Mouse (Mus musculus) ZHBTc4 (cell line): ENCODE results near the gene Cdkl5.
A peak's percentile ranks its signal among the peaks of the same experiment; 100 is the strongest.
"Not testable (repeated sequence)": the region's sequence is repeated elsewhere in the genome, so short reads cannot be mapped to it uniquely, and the experiment has no call there.

Experiments used
- DNase-seq: peaks from one replicate; pipeline ENCODE4 v3.0.0-alpha.2; 2011; ENCODE audit warnings: low read depth, low spot score

Cdkl5 gene

DNA sequence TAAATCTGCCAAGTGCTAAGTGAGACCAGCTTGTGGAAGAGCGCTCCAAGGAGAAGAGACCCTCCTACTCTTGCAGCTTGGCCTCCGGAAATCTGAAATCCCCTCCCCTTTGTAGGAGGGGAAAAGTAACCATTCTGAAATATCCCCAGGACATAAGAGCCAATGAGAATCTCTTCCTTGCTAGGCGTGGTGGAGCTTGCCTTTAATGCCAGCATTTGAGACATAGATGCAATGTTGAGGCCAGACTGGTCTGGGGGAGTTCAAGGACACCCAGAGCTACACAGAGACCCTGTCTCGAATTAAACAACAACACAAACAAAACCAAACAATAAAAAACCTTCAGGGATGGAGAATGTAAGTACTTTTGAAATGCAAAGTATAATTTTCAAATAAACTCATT is 87.6 kb downstream of the Cdkl5 start, which contains the start of gene Gja6:
Gene Gja6 (minus strand): TSS at position 101 of the 400 bp plus-strand sequence.
- DNase-seq, result no peak

DNA sequence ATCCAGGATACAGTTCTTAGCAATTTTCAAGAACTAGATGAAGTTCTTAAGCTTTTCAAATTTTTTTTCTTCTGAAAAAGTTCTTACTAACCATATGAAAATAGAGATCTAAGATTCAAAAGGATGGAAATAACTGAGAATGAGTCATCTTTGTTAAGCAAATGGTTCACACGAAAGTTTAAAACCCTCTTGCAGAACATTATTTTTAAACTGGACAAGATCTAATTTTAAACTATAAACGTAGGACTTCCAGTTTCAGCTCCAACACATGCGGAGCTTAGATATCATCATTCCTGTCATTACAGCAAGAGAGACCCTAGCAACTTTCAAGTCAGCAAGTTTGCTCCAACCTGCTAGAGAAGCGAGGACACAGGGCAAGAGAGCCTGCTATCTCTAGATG is 88.0 kb downstream of the Cdkl5 start:
- DNase-seq, result no peak

DNA sequence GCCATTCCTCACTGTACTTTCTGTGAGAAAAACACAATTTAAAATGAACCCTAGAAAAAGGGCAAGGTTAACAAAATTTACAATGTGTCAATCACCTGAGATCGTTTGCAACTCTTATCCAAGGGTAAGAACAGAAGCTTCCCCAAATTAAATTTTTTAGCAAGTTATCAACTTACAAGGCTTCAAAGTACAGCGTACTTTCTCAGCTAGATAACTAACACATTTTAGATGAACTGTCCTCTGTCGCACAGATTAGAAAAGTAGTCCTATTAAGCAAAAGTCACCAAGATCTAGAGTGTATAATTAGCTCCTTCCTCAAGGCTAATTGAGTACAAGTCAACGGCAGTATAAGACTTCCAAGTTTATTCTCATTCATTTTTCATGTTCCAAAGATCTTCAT is 88.6 kb downstream of the Cdkl5 start:
- no peak for DNase-seq

DNA sequence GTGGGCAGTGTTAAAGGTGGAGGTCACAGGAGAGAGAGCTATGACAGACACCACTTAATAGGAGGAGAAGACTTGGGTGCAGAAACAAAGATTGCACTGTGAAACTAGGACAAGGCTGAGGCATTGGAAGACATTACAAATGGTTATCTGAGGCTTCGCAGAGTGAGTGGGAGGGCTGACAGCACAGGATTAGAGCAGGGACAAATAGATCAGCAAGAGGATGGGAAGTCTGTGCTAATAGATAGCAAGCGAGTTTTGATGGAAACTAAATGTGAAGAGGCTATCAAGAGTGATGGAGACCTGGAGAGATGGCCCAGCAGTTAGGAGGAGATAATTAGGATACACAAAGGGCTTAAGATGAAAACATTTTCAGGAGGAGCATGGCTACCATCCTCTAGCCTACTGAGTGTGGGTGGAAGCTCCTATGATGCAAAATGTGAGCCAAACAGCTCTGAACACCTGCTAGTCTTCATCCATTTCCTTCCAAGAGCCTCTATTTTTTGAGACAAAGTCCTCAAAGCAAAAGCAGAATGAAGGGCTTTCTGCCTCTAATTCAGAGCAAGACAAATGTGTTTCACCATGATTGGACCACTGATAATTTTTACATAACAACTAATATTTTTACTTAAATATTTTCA is 89.3 kb downstream of the Cdkl5 start:
- DNase-seq, result no peak

DNA sequence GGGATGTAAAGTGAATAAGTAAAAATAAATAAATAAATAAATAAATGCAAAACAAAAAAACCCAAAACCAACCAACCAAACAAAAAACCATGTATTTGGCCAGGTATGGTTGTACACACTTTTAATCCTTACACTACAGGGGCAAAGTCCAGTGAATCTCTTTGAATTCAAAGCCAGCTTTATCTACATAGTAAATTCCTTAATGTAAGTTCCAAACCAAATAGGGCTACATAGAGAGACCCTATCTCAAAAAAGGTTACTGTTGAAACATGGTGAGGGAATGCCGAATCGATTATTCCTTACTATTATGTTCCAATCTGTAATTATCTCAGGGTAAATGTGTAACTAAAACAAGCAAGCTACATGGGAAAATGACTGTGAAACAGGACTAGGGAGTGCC is 93.4 kb downstream of the Cdkl5 start:
- DNase-seq, result no peak

DNA sequence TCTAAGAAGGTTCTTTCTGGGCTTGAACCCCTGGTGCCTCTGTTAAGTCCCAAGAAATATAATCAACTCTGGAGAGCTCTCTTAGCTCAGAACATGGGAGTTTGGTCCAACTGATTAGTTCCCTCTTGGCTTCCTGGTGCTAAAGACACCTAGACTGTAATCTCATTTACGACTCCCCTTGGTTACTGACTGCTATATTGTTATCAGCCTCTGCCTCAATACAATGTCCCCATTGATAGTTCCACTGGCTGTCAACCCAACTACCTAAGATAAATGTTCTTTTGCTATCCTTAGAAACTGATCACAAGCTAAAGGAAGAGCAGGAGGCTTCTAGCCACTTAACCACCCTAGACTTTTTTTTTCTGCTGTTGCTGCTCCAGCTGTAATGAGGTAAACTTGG is 102.4 kb downstream of the Cdkl5 start:
- no peak for DNase-seq

DNA sequence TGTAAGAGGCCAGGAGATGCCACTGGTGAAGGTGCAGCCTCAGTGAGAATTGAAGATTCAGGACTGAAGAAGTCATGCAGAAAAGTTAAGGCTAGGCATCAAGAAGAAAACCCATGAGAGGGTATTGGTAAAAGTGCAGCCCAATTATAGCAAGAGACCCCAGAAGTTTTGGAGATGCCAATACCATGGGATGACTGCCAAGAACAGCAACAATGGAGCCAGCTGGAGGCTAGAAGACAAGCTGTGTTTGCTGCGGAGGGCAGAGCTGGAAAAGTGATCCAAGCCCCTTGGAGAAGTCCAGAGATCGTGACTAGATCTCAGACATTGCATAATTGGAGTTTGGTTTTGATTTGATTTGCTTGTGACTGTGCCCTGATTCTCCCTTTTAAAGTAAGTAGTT is 108.2 kb downstream of the Cdkl5 start:
- DNase-seq, result no peak

DNA sequence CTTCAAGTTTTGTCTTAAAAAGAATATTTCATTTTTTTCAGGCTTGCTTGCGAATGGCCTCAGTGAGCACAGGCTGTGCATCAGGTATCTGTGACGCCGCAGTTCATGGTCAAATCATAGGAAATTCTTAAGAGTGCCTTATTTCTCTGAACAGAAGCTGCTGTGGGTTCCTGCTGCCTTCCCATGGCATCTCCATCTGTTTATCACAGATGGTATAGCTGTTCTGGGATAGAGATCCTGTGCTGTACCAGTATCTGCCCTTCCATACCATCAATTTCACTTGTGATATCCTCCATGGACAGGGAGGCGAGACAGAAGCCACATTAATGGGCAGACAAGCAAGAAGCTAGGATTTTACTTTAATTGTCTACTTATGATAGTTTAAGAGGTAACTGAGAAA is 127.9 kb downstream of the Cdkl5 start:
- DNase-seq, result no peak

DNA sequence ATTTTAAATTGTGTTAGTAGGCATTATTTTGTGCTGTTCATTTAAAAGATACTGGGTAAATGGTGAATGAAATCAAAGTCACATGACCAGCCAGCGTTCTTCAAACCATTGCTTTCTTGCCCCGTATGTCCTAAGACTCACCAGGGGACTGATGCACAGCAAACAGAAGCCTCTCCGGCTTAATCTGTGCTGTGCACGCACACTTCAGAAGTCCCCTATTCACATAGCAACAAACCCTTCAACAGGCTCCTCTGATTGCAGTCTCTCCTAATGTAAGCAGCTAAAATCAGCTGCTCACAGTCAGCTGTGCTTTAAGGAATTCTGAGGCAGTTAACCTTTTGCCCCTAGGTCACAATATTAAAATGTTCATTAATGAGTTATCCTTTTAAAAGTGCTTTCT is 129.5 kb downstream of the Cdkl5 start:
- no peak for DNase-seq

DNA sequence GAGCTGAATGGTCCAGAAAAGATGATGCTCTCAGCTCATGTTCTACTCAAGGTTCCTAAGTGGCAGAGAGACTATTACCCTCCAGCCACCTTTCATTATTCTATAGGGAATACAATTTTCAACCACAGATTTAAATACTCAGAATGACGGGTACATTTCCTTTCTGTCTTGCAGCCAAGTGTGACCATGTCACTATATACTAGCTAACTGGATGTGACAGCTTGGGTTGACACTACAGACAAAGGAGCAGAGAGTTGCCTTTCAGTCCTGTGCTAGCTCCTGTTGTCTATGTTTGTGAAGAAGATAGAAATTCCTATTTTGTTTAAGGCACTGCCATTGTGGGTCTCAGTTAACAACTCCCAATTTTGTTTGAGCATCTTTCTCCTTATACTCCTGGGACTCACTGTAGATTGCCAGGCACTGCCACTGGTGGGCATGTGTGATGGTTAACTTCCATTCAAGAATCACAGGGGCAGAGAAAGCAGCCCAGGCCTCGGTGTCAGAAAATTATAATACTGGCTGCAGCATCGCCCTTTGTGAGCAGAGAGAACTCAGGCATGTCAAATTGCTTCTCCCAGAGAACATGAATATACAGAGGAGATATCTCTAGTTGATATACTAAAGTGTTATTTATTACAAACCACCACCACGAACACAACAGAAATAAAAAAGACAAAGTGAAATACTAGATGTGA is 130.7 kb downstream of the Cdkl5 start:
- DNase-seq, result no peak

DNA sequence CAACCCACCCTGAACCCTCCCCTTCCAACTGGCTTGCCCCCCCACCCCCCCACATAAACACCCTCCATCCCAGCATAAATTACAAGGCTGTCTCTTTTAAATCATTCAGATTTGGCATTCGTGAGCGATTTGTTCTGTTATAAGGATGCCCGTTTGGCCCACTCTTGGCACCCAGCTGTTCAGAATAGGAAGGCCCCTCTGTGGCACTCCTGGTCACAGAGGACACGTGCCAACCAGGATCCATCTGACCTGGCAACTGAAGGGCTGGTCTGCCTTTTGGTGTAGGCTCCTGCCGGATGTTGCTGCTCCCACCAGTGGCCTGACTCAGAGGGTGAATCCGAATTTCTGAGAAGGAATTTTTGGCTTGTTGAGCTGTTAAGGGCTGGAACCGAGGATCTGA is 186.3 kb downstream of the Cdkl5 start:
- no peak for DNase-seq

DNA sequence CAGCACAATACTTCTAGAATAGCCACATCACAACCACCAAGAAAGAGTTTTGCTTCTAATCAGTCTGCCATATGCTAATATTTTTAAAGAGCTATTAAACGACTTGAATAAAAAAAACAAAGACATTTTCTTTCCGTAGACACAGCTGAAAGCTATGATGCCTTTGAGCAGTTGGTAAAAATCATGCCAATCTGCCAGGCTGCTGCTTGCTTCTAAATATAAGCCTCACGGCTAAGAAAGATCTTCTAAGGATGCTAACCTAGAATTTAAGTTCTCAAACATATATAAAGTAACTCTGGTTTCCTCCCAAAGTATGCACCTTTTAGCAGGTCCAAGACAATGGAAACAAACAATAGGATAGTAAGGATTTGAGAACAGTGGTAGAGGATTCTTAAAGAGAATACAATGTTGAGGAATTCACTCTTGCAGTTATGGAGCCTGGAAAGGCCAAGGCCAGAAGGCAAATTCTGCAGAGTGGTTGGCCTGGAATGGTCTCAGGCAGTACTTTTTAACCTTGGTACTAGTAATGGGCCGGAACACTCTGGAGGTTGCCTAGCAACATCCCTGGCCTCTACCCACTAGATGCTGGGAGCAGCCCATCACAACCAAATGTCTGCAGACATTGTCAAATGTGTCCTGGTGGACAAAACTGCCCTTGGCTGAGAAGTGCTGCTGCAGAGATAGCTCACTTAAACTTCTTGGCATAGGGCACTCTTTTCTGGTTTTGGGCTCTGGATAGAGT is 189.9 kb downstream of the Cdkl5 start:
- no peak for DNase-seq

DNA sequence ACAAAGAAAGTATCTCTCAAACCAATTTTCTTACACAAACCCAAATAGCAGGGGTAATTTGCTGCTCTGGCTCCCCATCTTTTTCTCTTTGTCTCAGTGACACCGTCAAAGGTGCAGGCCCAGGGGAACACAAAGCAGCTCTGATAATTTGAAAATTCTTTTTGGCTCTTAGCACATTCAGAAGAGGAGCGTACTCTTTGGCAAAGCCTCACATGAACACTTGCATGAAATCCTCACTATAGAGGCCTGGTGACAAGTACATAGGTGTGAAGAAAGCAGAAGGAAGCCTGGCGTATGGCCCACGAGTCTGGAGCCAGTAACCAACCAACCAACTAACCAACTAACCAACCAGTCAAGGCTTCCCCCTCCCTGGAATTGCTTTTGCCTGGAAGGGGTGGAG is 199.6 kb downstream of the Cdkl5 start:
- DNase-seq, result no peak

DNA sequence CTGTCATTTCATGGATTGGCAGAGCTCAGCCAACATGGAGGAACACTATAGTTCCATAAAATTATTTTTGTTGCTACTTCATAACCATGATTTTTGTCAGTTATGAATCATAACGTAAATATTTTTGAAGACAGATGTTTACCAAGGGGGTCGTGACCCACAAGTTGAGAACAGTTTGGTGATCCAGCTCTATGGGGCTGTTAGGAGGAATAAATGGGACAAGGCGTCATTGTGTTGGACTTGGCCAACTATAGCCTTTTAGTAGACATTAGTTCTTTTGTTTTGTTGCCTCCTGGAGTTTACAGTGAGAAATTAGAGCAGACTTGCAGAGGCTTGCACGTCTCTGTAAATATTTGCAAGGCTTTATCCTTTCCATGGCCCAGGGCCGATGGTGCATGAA is 212.2 kb downstream of the Cdkl5 start:
- no peak for DNase-seq

DNA sequence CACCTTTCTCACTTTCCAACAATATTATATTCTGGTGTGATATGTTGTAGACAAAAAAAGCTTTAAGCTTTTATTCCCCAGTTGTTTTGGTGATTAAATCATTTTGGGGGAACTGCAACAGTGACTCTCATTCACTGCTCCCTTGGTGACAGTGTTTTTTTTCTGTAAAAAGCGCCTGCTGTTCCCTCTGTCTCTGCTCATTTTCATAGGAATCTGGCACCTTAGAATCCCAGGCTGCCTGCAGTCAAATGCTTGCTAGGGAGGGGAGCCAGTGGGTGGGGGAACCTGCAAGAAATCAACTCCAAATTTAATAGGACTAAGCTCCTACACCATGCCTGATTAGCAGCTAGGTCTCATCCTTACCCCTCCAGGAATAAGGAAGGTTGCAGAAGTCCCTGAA is 221.5 kb downstream of the Cdkl5 start:
- DNase-seq, result no peak

DNA sequence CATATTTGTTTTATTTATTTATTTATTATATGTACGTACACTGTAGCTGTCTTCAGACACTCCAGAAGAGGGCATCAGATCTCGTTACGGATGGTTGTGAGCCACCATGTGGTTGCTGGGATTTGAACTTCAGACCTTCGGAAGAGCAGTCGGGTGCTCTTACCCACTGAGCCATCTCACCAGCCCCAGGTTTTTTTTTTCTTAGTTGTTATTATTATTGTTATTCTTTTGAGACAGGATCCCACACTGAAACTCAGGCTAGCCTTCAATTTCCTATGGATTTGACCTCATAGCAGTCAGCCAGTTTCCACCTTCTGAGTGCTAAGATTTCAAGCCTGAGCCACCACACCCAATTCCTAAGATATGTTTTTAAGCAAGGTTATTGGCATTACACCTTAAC is 224.9 kb downstream of the Cdkl5 start:
- DNase-seq, result not testable (repeated sequence)

DNA sequence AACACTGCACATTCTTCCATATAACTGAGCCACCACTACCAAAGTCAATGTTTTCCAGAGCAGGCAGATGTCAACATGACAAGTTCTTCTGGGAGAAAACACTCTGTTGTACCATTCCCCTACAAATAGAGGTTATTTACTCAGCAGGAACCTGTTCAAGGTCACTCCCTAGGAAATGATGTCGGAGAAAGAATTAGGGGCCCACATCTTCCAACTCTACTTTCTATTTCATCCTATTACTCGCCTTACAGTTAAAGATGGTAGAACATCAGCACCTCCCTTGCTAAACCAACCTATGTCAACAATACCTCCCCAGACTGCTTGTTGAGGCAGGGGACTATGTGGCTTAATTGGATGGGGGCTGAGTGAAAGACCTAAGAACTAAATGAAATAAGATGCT is 226.8 kb downstream of the Cdkl5 start, which contains the start of gene Rs1:
Gene Rs1 (plus strand): TSS at position 301 of the 400 bp plus-strand sequence.
- no peak for DNase-seq

DNA sequence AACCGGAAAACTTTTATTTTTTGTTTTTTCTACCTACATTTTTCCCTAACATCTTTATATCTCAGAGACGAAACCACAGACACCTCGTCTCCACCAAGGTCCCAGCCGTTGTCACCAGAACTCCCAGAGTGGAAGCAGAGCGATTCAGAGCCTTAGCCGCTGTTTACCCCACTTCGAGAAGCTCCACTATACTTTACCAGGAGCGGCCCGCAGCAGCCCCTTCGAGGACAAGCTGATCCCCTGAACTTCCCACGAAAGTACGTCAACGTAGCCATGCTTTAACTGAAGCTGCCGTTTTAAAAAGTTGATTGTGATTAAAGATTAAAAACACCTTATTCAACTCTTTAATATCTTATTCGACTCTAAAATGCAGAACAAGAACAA is 228.3 kb downstream of the Cdkl5 start:
- no peak for DNase-seq

DNA sequence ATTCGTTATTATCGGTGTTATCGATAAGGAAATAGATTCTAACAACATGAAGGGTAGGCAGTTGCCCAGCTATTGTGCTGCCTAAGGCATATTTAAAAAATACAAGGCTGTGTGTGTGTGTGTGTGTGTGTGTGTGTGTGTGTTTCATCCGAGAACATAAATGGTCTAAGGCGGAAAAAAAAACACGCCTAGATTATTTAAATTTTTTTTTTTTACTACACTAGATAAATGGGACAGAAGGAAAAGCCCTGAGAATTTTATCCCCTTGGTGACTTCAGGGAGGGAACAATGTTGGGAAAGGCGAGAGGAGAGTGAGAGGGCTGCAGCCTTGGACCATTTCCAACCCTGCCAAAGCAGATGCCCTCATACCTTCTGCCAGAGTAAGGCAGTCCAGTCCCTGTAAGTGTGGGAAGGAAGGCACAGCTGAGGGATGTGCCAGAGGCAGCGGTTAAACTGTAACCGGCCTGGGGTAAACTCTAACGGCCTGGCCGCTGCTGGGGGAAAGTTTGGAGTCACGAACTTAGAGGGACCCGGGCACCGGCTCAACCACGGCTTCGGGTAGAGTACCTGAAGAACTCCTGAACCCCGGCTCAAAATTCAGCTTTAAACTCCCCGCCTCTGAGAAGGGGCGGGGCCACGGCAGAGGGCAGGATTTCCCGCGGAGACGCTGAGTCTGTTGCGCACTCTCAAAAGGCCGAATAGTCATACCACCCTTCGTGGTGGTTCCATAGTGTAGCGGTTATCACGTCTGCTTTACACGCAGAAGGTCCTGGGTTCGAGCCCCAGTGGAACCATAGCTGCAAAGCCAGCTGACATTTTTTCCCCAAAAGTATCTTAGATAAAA is 228.9 kb downstream of the Cdkl5 start:
- peak; percentile 81 for DNase-seq

DNA sequence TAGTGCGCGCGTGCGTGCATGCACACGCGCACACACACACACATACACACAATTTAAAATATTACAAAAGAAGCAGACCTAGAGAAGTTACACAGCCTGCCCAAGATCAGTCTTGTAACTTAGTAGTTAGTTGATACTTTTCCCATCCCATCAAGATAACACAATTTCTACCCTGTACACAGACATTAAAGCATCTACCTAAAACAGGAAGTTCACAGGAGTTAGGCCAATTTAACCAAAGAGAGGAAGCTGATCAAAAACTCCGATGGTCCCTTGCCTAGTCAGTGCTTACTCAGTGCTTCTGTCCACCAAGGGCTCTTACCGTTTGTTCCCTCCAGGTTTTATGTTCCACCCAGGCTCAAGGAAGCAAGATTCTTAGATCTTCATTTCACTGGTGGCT is 243.7 kb downstream of the Cdkl5 start:
- DNase-seq, result no peak

DNA sequence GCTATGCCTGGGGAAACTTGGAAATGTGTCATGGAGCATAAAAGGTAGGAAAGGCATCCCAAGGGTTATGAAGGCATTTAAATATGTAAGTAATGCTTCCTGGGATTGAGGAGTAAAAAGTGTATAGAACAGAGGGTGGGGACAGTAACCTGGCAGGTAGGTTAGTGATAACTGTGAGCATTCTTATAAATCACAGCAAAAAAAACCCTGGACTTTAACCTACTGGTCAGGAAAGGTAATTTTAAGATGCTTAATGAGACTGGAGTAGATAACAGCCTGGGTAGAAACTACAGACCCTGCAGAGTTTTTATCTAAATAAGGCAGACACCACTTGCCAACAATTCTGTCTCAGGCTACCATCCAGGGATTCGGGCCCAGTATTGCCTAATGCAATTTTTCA is 245.9 kb downstream of the Cdkl5 start:
- no peak for DNase-seq

DNA sequence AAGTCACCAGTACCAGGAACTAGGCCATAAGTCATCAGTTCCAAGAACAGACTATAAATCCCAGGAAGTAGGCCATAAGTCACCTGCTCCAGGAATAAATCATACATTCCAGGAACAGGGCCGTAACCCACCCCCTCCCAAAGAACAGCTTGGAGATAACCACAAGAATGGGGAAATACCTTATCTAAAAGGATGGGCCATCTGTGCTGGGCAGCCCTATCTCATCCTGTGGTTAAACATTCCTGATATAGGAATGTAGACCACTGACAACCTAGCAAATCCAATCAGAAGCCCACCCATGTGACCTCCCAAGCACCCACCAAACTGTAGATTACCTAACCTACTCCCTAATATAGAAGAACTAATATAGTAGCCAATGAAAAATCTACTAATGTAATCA is 249.1 kb downstream of the Cdkl5 start:
- DNase-seq, result no peak
